In genomic region chr6:36845288-36845687, GRCm38 (mm10) we compare ENCODE assay signal across 16 mouse cellular contexts. TPM values are rescaled to one million over a fixed set of nuclear protein-coding genes. Genes with fewer than 3 reads are reported as not detected.
A peak's percentile ranks its signal among the peaks of the same experiment; 100 is the strongest.
DNase-seq lines count a peak whose midpoint lies in the region; ATAC-seq and TF ChIP-seq lines count a peak whose summit lies in the region.
"Had no signal": no experiment of that assay in that cellular context is flagged by ENCODE, and none has a peak within 500 bp of the region (broad histone marks: within the 10 kb centered on the region; RNA-seq: fewer than 3 reads in every experiment).

No protein-coding gene starts in this region.

- no peak for TF ChIP-seq POLR2A in limb, embryonic 14.5 days (IDR thresholded peaks at IDR 0.05; ENCODE audit: borderline replicate concordance, extremely low read depth, insufficient read depth, insufficient read length)

- no peak overlapping the region for H3K9ac ChIP-seq in limb, embryonic 14.5 days (ENCODE audit: low read depth, low read length, severe bottlenecking)
- H3K9ac ChIP-seq: heart, embryonic 15.5 days; hindbrain, embryonic 14.5 days; liver, embryonic 13.5 days; stomach, embryonic 15.5 days had no signal

- no peak overlapping the region for H3K4me2 ChIP-seq in limb, embryonic 14.5 days (replicated peaks; ENCODE audit: low read depth, low read length, severe bottlenecking)
- H3K4me2 ChIP-seq: heart, embryonic 15.5 days; hindbrain, embryonic 14.5 days; liver, embryonic 13.5 days; stomach, embryonic 15.5 days had no signal

- H3K27me3 ChIP-seq in limb, embryonic 14.5 days (ENCODE audit: control insufficient read depth, insufficient read depth, low read length), result no peaks in the 10 kb centered on the region
- H3K27me3 ChIP-seq in limb, embryonic 10.5 days (ENCODE audit: low read depth, poor library complexity, severe bottlenecking), result no peaks in the 10 kb centered on the region
- H3K27me3 ChIP-seq: heart, embryonic 15.5 days; liver, embryonic 13.5 days; stomach, embryonic 15.5 days had no signal

- intact Hi-C loops in gastrocnemius, adult 2 months (cut with DNase I), result no loop called here

- peaks cover 15% of the 10 kb centered on the region for H3K4me1 ChIP-seq in limb, embryonic 14.5 days (ENCODE audit: control insufficient read depth, insufficient read depth, low read length)
- H3K4me1 ChIP-seq in limb, embryonic 10.5 days, result peaks cover 55% of the 10 kb centered on the region
- H3K4me1 ChIP-seq: liver, embryonic 13.5 days; stomach, embryonic 15.5 days had no signal

- no peak overlapping the region for H3K27ac ChIP-seq in gastrocnemius, adult 2 months
- no peak overlapping the region for H3K27ac ChIP-seq in limb, embryonic 14.5 days (replicated peaks; ENCODE audit: low read depth, low read length)
- no peak overlapping the region for H3K27ac ChIP-seq in limb, embryonic 10.5 days
- H3K27ac ChIP-seq: heart, embryonic 15.5 days; hindbrain, embryonic 14.5 days; kidney, postnatal 0 days; liver, embryonic 13.5 days; midbrain, embryonic 10.5 days; stomach, embryonic 15.5 days had no signal

- H3K4me3 ChIP-seq in gastrocnemius, adult 2 months, result no peak overlapping the region
- H3K4me3 ChIP-seq in limb, embryonic 14.5 days (replicated peaks; ENCODE audit: low read length), result no peak overlapping the region
- no peak overlapping the region for H3K4me3 ChIP-seq in limb, embryonic 10.5 days
- H3K4me3 ChIP-seq: heart, embryonic 15.5 days; liver, embryonic 13.5 days; midbrain, embryonic 10.5 days; stomach, embryonic 15.5 days had no signal

- TF ChIP-seq CTCF in gastrocnemius, adult 2 months (IDR thresholded peaks at IDR 0.05), result no peak

- no peaks in the 10 kb centered on the region for H3K9me3 ChIP-seq in limb, embryonic 14.5 days (ENCODE audit: control insufficient read depth, low read length)
- H3K9me3 ChIP-seq in limb, embryonic 10.5 days (replicated peaks), result no peaks in the 10 kb centered on the region
- H3K9me3 ChIP-seq: heart, embryonic 15.5 days; liver, embryonic 13.5 days; midbrain, embryonic 10.5 days; stomach, embryonic 15.5 days had no signal

- no peak for ATAC-seq in limb, embryonic 14.5 days (ENCODE audit: low FRiP score, low read depth)
- ATAC-seq: intestine, embryonic 16.5 days had no signal

- peak; percentile 9 for DNase-seq in gastrocnemius, postnatal 25 days
- no peak for DNase-seq in gastrocnemius, adult 2 months
- DNase-seq in limb, embryonic 14.5 days (ENCODE audit: low spot score), result peak; percentile 48
- DNase-seq in limb, embryonic 10.5 days (ENCODE audit: low spot score), result no peak
- peak; percentile 59 to 78 for DNase-seq in cerebellum, postnatal 10 days
- peak; percentile 39 for DNase-seq in skeletal muscle tissue, adult 2 months (ENCODE audit: low read depth, low spot score)
- DNase-seq in adrenal gland, adult 8-10 months, result no peak
- DNase-seq: gastrocnemius, postnatal 10 days; liver, embryonic 13.5 days had no signal

- H3K36me3 ChIP-seq in limb, embryonic 14.5 days (ENCODE audit: control insufficient read depth, insufficient read depth, low read length), result no peaks in the 10 kb centered on the region
- no peaks in the 10 kb centered on the region for H3K36me3 ChIP-seq in limb, embryonic 10.5 days
- H3K36me3 ChIP-seq: heart, embryonic 15.5 days; liver, embryonic 13.5 days; midbrain, embryonic 10.5 days; stomach, embryonic 15.5 days had no signal

- WGBS in limb, embryonic 14.5 days, result 68% methylated on average over 1 of the region's 1 CpGs
- 89% methylated on average over 1 of the region's 1 CpGs for WGBS in limb, embryonic 10.5 days

RNA-seq across cellular contexts. Expression of gene Ptn, which starts 35.3 kb away (rescaled TPM):
- 1 to 10 TPM; 2.6 to 4.6 TPM for total RNA-seq in gastrocnemius, postnatal 25 days (2021)
- 1 to 10 TPM in 1 of 2 experiments, under 1 TPM in 1; 0.59 to 1.6 TPM for total RNA-seq in gastrocnemius, adult 2 months (2021)
- polyA plus RNA-seq in limb, embryonic 14.5 days (2012; rRNA removed), result 321 and 513 TPM in 2 replicates
- 595 and 613 TPM in 2 replicates for polyA plus RNA-seq in limb, embryonic 14.5 days (2014; fragmentation: Nextera tagmentation; extraction: Ambion mirVana)
- polyA plus RNA-seq in limb, embryonic 10.5 days (2016; fragmentation: Nextera tagmentation; extraction: Ambion mirVana), result 587 and 597 TPM in 2 replicates
- 10 to 100 TPM; 62.3 to 89.5 (median 76.4) TPM for total RNA-seq in adrenal gland, adult 8-10 months (2022)
- total RNA-seq: monocyte, adult 5-6 weeks had no signal

Comparison
In these comparisons a context has a peak if more than half of its experiments do, and no peak if none do; other contexts are left out.
1. DNase-seq: peak in gastrocnemius, postnatal 25 days (single experiment), limb, embryonic 14.5 days (single experiment), cerebellum, postnatal 10 days (2 of 2) and skeletal muscle tissue, adult 2 months (single experiment); none in gastrocnemius, adult 2 months (single experiment), limb, embryonic 10.5 days (single experiment) and adrenal gland, adult 8-10 months (single experiment).
2. RNA of gene Ptn, which starts 35.3 kb away (total RNA-seq): 62.3 to 89.5 TPM in adrenal gland, adult 8-10 months; 2.6 to 4.6 TPM in gastrocnemius, postnatal 25 days and 0.59 to 1.6 TPM in gastrocnemius, adult 2 months; every median in the first group is over 10 times any median in the second.